Mouse (Mus musculus) brain, embryonic 14.5 days (tissue): ENCODE measurements around the gene Gm45713.

Experiments used
- CTCF ChIP-seq: fragments of 200-500 bp; IDR thresholded peaks from 2 replicates; pipeline ENCODE4 v1.5.1; 2012; ENCODE audit warnings: inconsistent platforms, mild to moderate bottlenecking, moderate library complexity, borderline replicate concordance; ENCODE audit not compliant: insufficient read depth, insufficient read length; ENCODE audit errors: extremely low read depth
- POLR2A ChIP-seq: fragments of 200-500 bp; IDR thresholded peaks from 2 replicates; pipeline ENCODE4 v1.6.1; 2012; ENCODE audit warnings: mild to moderate bottlenecking, inconsistent platforms, borderline replicate concordance; ENCODE audit not compliant: poor library complexity, insufficient read depth, insufficient read length, severe bottlenecking; ENCODE audit errors: extremely low read depth

DNA sequence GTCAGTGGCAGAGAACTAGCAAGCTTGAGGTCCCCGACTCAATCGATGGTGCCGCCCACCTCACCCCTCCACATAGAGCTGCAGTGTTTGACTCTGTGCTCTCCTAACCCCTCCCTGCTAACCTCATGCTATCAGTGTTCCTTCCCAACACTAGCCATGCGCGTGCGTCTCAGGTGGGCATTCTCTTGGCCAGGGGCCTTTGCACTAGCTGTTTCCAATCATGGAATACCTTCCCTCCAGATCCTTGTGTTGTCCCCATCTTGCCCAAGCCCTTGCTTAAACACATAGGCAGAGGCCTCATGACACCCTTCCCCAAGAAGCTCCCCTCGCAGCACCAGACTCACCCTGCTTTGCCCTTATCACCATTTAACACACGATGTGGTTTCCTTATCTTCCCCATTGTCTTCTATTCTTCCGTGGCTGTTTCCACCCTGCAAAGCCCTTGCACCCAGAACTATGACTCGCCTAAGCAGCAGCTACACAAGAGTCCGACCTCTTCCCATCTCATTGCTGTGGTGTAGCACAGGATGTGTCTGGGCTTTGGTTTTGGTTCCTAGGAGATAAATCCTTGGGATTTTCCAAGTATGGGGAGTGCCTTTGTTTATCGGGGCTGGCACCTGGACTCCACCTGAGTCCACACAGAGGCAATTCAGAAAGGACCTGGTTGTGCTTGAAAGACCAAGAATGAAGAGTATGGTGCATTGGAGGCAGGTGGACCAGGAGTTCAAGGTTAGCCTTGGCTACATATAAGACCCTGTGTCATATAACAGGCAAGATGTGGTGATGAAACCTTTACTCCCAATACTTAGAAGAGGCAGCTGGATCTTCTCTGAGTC is 1.4 kb upstream of the Gm45713 start:
- TF ChIP-seq CTCF (no peak), POLR2A (no peak)
